Mouse (Mus musculus): ENCODE results near the gene Svs6. TPM values are rescaled to one million over a fixed set of nuclear protein-coding genes. Genes with fewer than 3 reads are reported as not detected.

The Svs6 gene
- polyA plus RNA-seq, 1 experiment from 2014 or later, result not detected

GRCm38 (mm10) chr2:164358373-164358772 is 41.8 kb downstream of the Svs6 start:
- no peak for ATAC-seq (replicated peaks)
- 79% methylated on average over 3 of the region's 3 CpGs for WGBS

GRCm38 (mm10) chr2:164359031-164359430 is 42.5 kb downstream of the Svs6 start:
- no peaks in the 10 kb centered on the region for H3K9me3 ChIP-seq
- H3K27me3 ChIP-seq, result no peaks in the 10 kb centered on the region
- no peak overlapping the region for H3K4me2 ChIP-seq (replicated peaks)
- H3K36me3 ChIP-seq, result no peaks in the 10 kb centered on the region
- no peak overlapping the region for H3K4me3 ChIP-seq
- 90% methylated on average over 5 of the region's 5 CpGs for WGBS
- no peaks in the 10 kb centered on the region for H3K4me1 ChIP-seq
- ATAC-seq (replicated peaks), result no peak
- no peak overlapping the region for H3K9ac ChIP-seq (replicated peaks)
- H3K27ac ChIP-seq (replicated peaks), result no peak overlapping the region

More at GRCm38 (mm10) chr2:164358373-164358772, 41.8 kb downstream of the Svs6 start:
- Histone ChIP-seq H3K9me3 (no peaks in the 10 kb centered on the region), H3K9ac (replicated peaks) (no peak overlapping the region), H3K4me1 (no peaks in the 10 kb centered on the region), H3K27ac (replicated peaks) (no peak overlapping the region), H3K36me3 (no peaks in the 10 kb centered on the region), H3K4me2 (replicated peaks) (no peak overlapping the region), H3K4me3 (no peak overlapping the region), H3K27me3 (no peaks in the 10 kb centered on the region)

GRCm38 (mm10) chr2:164359668-164360067 is 43.1 kb downstream of the Svs6 start:
- Histone ChIP-seq H3K4me2 (replicated peaks) (no peak overlapping the region), H3K27ac (replicated peaks) (no peak overlapping the region), H3K9ac (replicated peaks) (no peak overlapping the region), H3K4me3 (no peak overlapping the region), H3K9me3 (no peaks in the 10 kb centered on the region), H3K4me1 (no peaks in the 10 kb centered on the region), H3K36me3 (no peaks in the 10 kb centered on the region), H3K27me3 (no peaks in the 10 kb centered on the region)
- 84% methylated on average over 5 of the region's 5 CpGs for WGBS
- ATAC-seq (replicated peaks), result no peak

- WGBS, result 30% methylated on average over 13 of the region's 13 CpGs
- H3K4me3 ChIP-seq, result no peak overlapping the region
- ATAC-seq (replicated peaks), result no peak
These were observed 44.6 kb downstream of the Svs6 start for GRCm38 (mm10) chr2:164360974-164361657.

GRCm38 (mm10) chr2:164366947-164367346 is 50.4 kb downstream of the Svs6 start:
- Histone ChIP-seq H3K4me1 (no peaks in the 10 kb centered on the region), H3K9me3 (no peaks in the 10 kb centered on the region), H3K4me3 (no peak overlapping the region), H3K9ac (replicated peaks) (no peak overlapping the region), H3K27me3 (no peaks in the 10 kb centered on the region), H3K27ac (replicated peaks) (no peak overlapping the region), H3K36me3 (no peaks in the 10 kb centered on the region), H3K4me2 (replicated peaks) (no peak overlapping the region)
- no peak for ATAC-seq (replicated peaks)
- WGBS, result 25% methylated on average over 3 of the region's 3 CpGs

More at GRCm38 (mm10) chr2:164360974-164361657, 44.6 kb downstream of the Svs6 start:
- no peak overlapping the region for H3K4me2 ChIP-seq (replicated peaks)
- no peak overlapping the region for H3K27ac ChIP-seq (replicated peaks)
- H3K9ac ChIP-seq (replicated peaks), result no peak overlapping the region
- H3K9me3 ChIP-seq, result no peaks in the 10 kb centered on the region
- H3K4me1 ChIP-seq, result no peaks in the 10 kb centered on the region
- H3K27me3 ChIP-seq, result no peaks in the 10 kb centered on the region
- no peaks in the 10 kb centered on the region for H3K36me3 ChIP-seq

Small RNA genes within 50 kb of the gene (microRNA-seq; reads per million reads assigned to microRNA genes)
- not detected for gene Mir7678

Other genes starting within 250 kb of the Svs6 start
- gene Stk4, start 246.4 kb upstream of the Svs6 start, polyA plus RNA-seq (2015; fragmentation: Nextera tagmentation; extraction: Ambion mirVana), result 23.8 and 28.0 TPM in 2 replicates
- 52.5 and 55.5 TPM in 2 replicates for gene Tomm34, start 245.6 kb upstream of the Svs6 start, polyA plus RNA-seq (2015; fragmentation: Nextera tagmentation; extraction: Ambion mirVana)
- gene Kcns1, start 145.6 kb upstream of the Svs6 start, polyA plus RNA-seq (2015; fragmentation: Nextera tagmentation; extraction: Ambion mirVana), result 0.55 and 0.75 TPM in 2 replicates
- not detected in 2 replicates for gene Wfdc5, start 134.0 kb upstream of the Svs6 start, polyA plus RNA-seq (2015; fragmentation: Nextera tagmentation; extraction: Ambion mirVana)
- not detected in 2 replicates for gene Wfdc12, start 126.1 kb upstream of the Svs6 start, polyA plus RNA-seq (2015; fragmentation: Nextera tagmentation; extraction: Ambion mirVana)
- gene Wfdc15a, start 116.6 kb upstream of the Svs6 start, polyA plus RNA-seq (2015; fragmentation: Nextera tagmentation; extraction: Ambion mirVana), result not detected in 2 replicates
- not detected in 2 replicates for gene Wfdc15b, start 95.1 kb upstream of the Svs6 start, polyA plus RNA-seq (2015; fragmentation: Nextera tagmentation; extraction: Ambion mirVana)
- gene Svs2, start 78.3 kb upstream of the Svs6 start, polyA plus RNA-seq (2015; fragmentation: Nextera tagmentation; extraction: Ambion mirVana), result not detected in 2 replicates
- gene Svs3b, start 60.1 kb upstream of the Svs6 start, polyA plus RNA-seq (2015; fragmentation: Nextera tagmentation; extraction: Ambion mirVana), result not detected in 2 replicates
- gene Svs4, start 38.3 kb upstream of the Svs6 start, polyA plus RNA-seq (2015; fragmentation: Nextera tagmentation; extraction: Ambion mirVana), result not detected in 2 replicates
- gene Svs3a, start 27.5 kb upstream of the Svs6 start, polyA plus RNA-seq (2015; fragmentation: Nextera tagmentation; extraction: Ambion mirVana), result not detected in 2 replicates
- not detected in 2 replicates for gene Svs5, start 16.0 kb downstream of the Svs6 start, polyA plus RNA-seq (2015; fragmentation: Nextera tagmentation; extraction: Ambion mirVana)
- 0.29 TPM in 1 of 2 replicates, not detected in the other for gene Slpi, start 72.3 kb downstream of the Svs6 start, polyA plus RNA-seq (2015; fragmentation: Nextera tagmentation; extraction: Ambion mirVana)
- gene Rbpjl, start 86.4 kb downstream of the Svs6 start, polyA plus RNA-seq (2015; fragmentation: Nextera tagmentation; extraction: Ambion mirVana), result 0.05 TPM in 1 of 2 replicates, not detected in the other
- gene Matn4, start 88.4 kb downstream of the Svs6 start, polyA plus RNA-seq (2015; fragmentation: Nextera tagmentation; extraction: Ambion mirVana), result 0.94 and 1.1 TPM in 2 replicates
- 6.1 and 6.4 TPM in 2 replicates for gene Sdc4, start 127.1 kb downstream of the Svs6 start, polyA plus RNA-seq (2015; fragmentation: Nextera tagmentation; extraction: Ambion mirVana)
- gene Sys1, start 140.2 kb downstream of the Svs6 start, polyA plus RNA-seq (2015; fragmentation: Nextera tagmentation; extraction: Ambion mirVana), result 76.6 and 82.2 TPM in 2 replicates
- gene Gm20458, start 144.2 kb downstream of the Svs6 start, polyA plus RNA-seq (2015; fragmentation: Nextera tagmentation; extraction: Ambion mirVana), result 6.0 and 6.9 TPM in 2 replicates
- gene Trp53tg5, start 157.0 kb downstream of the Svs6 start, polyA plus RNA-seq (2015; fragmentation: Nextera tagmentation; extraction: Ambion mirVana), result not detected in 2 replicates
- 8.1 and 9.1 TPM in 2 replicates for gene Dbndd2, start 169.4 kb downstream of the Svs6 start, polyA plus RNA-seq (2015; fragmentation: Nextera tagmentation; extraction: Ambion mirVana)
- 55.5 and 60.0 TPM in 2 replicates for gene Pigt, start 180.8 kb downstream of the Svs6 start, polyA plus RNA-seq (2015; fragmentation: Nextera tagmentation; extraction: Ambion mirVana)
- 4.3 and 4.5 TPM in 2 replicates for gene Wfdc2, start 245.7 kb downstream of the Svs6 start, polyA plus RNA-seq (2015; fragmentation: Nextera tagmentation; extraction: Ambion mirVana)

All from forebrain, embryonic 15.5 days (tissue).